Mouse (Mus musculus) erythroblast, embryonic 14.5 days (primary cell): ENCODE results near the gene Crhr1. TPM values are rescaled to one million over a fixed set of nuclear protein-coding genes. Genes with fewer than 3 reads are reported as not detected.

Experiments used
- H3K27me3 ChIP-seq: 2 replicates; pipeline ENCODE4 v1.6.1; 2012; ENCODE audit warnings: inconsistent platforms; ENCODE audit not compliant: control insufficient read depth
- H3K36me3 ChIP-seq: 2 replicates; pipeline ENCODE4 v1.6.1; 2012; ENCODE audit warnings: mild to moderate bottlenecking, inconsistent platforms; ENCODE audit not compliant: control insufficient read depth
- H3K4me1 ChIP-seq: 2 replicates; pipeline ENCODE4 v1.6.1; 2012; ENCODE audit warnings: inconsistent platforms; ENCODE audit not compliant: control insufficient read depth
- H3K4me3 ChIP-seq: replicated peaks from 2 replicates; pipeline ENCODE3; 2012; ENCODE audit warnings: moderate library complexity, mild to moderate bottlenecking, inconsistent platforms
- H3K9me3 ChIP-seq: 2 replicates; pipeline ENCODE4 v1.6.1; 2012; ENCODE audit warnings: low read length, inconsistent platforms, mixed read lengths; ENCODE audit not compliant: control insufficient read depth
- GATA1 ChIP-seq: IDR thresholded peaks from 2 replicates; pipeline ENCODE4 v1.6.1; 2012; ENCODE audit warnings: low read length, inconsistent platforms, mixed read lengths
- TAL1 ChIP-seq: IDR thresholded peaks from 3 replicates; pipeline ENCODE4 v1.6.1; 2012; ENCODE audit warnings: low read length, inconsistent platforms, mixed read lengths
- polyA plus RNA-seq: library from polyadenylated mRNA; stranded (reverse); fragments of >175 nt; gene quantifications from 2 replicates; pipeline ENCODE4 v1.2.3, GENCODE M21; 2012

Gene Crhr1
- polyA plus RNA-seq, 1 experiment: not detected

DNA sequence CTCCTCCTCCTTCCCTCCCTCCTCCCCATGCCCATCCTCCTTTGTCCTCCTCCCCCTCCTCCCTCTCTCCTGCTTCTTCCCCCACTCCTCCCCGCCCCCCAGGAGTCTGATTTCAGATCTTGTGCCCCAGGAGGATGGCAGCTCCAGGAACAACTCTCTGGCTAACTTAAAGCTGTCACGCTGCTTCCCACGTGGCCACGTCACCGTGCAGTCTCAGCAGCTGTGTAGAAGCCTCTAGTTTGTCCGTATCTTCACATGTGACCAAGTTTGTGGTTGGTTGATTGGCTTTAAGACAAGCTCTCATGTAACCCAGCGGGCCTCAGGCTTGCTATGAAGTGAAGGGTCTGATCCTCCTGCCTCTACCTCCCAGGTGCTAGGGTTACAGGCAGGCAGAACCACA, 46.2 kb downstream of the Crhr1 start:
- H3K36me3 ChIP-seq: no peaks in the 10 kb centered on the region
- H3K27me3 ChIP-seq: no peaks in the 10 kb centered on the region
- no peaks in the 10 kb centered on the region for H3K4me1 ChIP-seq
- H3K4me3 ChIP-seq: no peak overlapping the region
- no peaks in the 10 kb centered on the region for H3K9me3 ChIP-seq
- TF ChIP-seq TAL1 (no peak), GATA1 (no peak)

DNA sequence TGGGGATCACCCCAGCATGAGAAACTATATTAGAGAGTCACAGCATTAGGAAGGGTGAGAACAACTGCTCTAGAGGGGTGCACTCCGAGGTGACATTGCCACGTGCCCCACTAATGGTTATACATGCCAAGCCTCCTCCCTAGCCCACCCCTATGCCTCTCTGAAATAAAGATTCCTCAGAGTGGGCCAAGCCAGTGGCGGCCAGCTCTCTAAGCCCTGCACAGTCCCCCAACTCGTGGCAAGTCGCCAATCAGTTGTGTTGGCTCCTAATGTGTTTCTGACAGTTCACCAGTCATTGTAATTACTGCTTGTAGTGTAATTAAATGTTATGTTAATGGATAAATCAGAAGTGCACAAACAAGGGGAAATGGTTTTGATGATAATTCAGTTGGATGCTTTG, 47.1 kb downstream of the Crhr1 start:
- Histone ChIP-seq H3K36me3 (no peaks in the 10 kb centered on the region), H3K4me1 (no peaks in the 10 kb centered on the region), H3K4me3 (no peak overlapping the region), H3K27me3 (no peaks in the 10 kb centered on the region), H3K9me3 (no peaks in the 10 kb centered on the region)
- TF ChIP-seq TAL1 (no peak), GATA1 (no peak)

DNA sequence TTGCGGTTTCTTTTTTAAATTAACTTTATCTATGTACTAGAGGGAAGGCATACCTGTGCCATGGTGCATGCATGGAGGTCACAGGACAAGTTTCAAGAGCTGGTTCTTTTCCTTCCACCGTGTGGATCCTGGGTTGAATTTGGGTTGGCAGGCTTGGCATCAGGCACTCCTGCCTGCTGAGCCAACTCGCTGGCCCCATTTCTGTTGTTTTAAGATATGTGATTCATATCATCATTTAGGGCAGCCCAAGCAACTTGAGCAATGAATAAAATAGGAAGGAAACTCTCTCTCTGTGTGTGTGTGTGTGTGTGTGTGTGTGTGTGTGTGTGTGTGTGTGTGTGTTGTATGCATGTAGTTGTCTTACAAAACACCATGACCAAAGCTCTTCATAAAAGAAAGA, 49.5 kb downstream of the Crhr1 start:
- Histone ChIP-seq H3K4me3 (no peak overlapping the region), H3K4me1 (no peaks in the 10 kb centered on the region), H3K27me3 (no peaks in the 10 kb centered on the region), H3K9me3 (no peaks in the 10 kb centered on the region), H3K36me3 (no peaks in the 10 kb centered on the region)
- TF ChIP-seq GATA1 (no peak), TAL1 (no peak)

DNA sequence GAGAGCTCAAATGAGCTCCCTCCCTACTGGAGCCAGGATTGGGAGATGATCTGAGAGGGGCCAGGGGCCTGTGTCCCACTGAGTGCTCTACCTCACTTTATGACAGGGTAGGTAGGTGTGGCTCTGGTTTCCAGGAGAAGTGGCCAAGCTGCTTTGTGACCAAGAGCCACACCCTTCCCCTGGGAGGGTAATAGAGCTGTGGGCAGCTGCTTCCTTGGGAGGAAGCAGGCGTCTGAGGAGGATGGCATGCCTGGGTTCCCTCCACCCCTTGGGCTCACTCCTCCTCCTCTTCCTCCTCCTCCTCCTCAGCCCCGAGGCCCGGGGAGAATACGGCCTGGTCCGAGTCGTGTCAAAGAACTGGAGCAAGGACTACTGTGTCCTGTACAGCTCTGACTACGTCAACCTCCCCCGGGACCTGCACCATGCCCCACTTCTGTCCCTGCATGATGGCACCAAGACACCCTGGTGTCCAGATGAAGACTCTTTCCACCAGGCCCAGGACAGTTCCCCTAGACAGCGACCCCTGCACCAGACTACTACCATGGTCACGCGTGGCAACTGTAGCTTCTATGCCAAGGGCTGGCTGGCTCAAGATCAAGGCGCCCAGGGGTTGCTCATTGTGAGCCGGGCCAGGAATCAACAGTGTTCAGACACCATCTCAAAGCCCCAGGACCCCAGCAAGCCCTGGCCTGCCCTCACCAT, 53.6 kb downstream of the Crhr1 start, which contains the start of gene Sppl2c:
Gene Sppl2c, plus strand, starts transcription at position 193 of the 702 bp plus-strand sequence.
- no peaks in the 10 kb centered on the region for H3K9me3 ChIP-seq
- no peak for TF ChIP-seq TAL1

DNA sequence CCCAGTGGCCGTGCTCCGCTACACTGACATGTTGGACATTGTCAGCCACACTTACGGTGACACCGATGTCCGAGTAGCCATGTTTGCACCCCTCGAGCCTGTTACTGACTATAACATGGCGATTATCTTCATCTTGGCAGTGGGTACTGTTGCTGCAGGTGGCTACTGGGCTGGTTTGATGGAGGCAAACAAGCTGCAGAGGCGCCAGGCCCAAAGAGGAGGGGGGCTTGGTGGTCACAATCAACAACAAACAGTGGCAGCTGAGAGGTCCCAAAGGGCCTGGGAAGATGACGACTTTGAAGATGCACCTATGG, 54.1 kb downstream of the Crhr1 start:
- Histone ChIP-seq H3K36me3 (no peaks in the 10 kb centered on the region), H3K4me3 (no peak overlapping the region), H3K4me1 (no peaks in the 10 kb centered on the region), H3K27me3 (no peaks in the 10 kb centered on the region), H3K9me3 (no peaks in the 10 kb centered on the region)
- TF ChIP-seq GATA1 (no peak), TAL1 (no peak)

More for the DNA sequence above, 53.6 kb downstream of the Crhr1 start, which contains the start of gene Sppl2c:
- Histone ChIP-seq H3K4me3 (no peak within 1 kb of the TSS), H3K4me1 (no peaks in the 10 kb centered on the region), H3K27me3 (no peaks in the 10 kb centered on the region), H3K36me3 (no peaks in the 10 kb centered on the region)

DNA sequence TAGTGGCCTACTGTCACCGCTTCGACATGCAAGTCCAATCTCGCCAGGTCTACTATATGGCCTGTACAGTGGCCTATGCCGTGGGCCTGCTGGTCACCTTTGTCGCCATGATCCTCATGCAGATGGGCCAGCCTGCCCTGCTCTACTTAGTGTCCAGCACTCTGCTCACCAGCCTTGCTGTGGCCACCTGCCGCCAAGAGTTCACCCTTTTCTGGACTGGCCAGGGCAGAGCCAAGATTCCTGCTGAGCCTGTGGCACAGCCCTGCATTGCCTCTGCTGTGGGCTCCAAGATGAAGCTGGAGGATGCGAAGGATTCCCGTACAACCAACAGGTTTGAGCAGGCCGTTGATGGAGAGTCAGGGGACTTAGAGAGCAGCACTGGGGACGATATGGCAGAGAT, 55.1 kb downstream of the Crhr1 start:
- H3K4me1 ChIP-seq: no peaks in the 10 kb centered on the region
- no peak overlapping the region for H3K4me3 ChIP-seq
- H3K9me3 ChIP-seq: no peaks in the 10 kb centered on the region
- H3K27me3 ChIP-seq: no peaks in the 10 kb centered on the region
- H3K36me3 ChIP-seq: no peaks in the 10 kb centered on the region
- TF ChIP-seq TAL1: no peak

DNA sequence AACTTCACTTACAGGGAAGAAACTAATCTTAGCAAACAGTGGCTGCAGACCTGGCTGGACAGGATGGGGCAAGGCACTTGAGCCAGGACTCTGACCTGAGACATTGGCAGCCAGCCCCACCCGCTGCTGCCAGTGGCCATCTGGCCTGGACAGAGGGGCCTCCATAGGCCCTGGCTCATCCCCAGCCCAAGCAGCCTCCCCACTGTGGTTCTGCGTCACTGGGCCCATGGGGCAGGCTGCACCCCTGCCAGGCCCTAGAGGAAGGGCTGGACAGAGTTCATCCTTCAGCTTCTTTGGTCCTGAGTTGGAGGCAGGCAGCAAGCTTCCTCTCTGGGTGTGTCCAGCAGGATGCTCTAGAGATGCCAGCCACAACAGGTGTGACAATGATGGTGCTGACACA, 57.4 kb downstream of the Crhr1 start:
- Histone ChIP-seq H3K36me3 (no peaks in the 10 kb centered on the region), H3K27me3 (no peaks in the 10 kb centered on the region), H3K4me1 (no peaks in the 10 kb centered on the region), H3K9me3 (no peaks in the 10 kb centered on the region), H3K4me3 (no peak overlapping the region)
- TF ChIP-seq TAL1: no peak
- TF ChIP-seq GATA1: no peak

DNA sequence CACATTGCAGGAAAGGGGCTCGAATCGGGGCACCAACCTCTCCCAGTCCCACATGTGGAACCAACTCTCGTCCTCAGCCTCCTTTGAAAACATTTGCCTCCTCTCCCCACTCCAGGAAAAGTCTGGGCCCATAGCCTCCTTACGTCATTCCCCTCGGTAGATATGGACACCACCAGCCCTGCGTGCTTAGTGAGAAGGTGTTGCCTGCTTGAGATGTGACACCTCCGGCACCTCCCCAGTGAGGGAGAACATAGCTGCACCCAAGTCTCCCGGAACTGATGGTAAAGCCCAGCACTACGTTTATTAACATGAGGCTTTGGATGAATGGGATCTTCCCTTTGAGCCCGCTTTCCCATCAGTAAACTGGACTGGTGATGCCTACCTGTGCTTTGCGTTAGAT, 62.7 kb downstream of the Crhr1 start:
- no peak for TF ChIP-seq TAL1
- TF ChIP-seq GATA1: no peak
- no peak overlapping the region for H3K4me3 ChIP-seq
- H3K9me3 ChIP-seq: no peaks in the 10 kb centered on the region
- H3K4me1 ChIP-seq: no peaks in the 10 kb centered on the region
- H3K27me3 ChIP-seq: no peaks in the 10 kb centered on the region; the same call in none of the 2 replicates
- H3K36me3 ChIP-seq: no peaks in the 10 kb centered on the region

DNA sequence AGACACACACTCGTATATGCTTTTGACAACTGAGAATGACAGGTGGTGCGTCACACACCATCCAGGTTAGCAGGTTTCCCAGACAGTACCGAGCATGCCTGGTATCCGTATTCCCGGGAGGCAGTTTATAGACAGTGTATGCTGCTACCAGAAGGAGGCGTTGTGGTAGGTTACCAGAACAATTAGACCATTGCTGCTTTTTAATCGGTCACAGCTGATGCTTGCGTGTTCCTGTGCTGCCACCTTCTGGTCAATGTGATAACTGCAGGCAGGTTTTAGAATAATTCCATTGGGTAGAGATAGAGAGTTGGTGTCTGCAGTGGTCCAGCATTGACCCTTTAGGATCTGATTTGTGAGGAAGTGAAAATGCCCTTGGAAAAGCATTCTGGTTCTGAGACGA, 63.1 kb downstream of the Crhr1 start:
- Histone ChIP-seq H3K9me3 (no peaks in the 10 kb centered on the region), H3K4me1 (no peaks in the 10 kb centered on the region), H3K27me3 (no peaks in the 10 kb centered on the region; the same call in none of the 2 replicates), H3K36me3 (no peaks in the 10 kb centered on the region), H3K4me3 (no peak overlapping the region)
- no peak for TF ChIP-seq GATA1
- TF ChIP-seq TAL1: no peak

DNA sequence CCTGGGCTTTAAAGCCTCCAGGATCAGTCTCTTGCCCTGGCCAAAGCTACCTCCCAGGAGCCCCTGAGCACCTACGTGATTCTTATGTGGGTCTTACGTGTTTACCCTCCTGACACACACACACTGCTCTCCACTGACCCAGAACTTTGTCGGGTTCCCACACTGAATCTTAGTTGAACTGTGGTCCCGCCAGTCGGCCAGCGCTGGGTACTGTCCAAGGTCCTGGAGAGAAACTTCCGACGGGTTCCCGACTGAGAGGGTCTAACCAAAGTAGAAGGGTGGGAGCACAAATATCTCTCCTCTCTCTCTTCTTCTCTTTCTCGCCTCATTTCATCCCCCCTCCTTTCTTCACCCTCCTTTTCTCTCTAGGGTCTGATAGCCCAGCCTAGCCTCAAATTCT, 65.2 kb downstream of the Crhr1 start:
- no peaks in the 10 kb centered on the region for H3K9me3 ChIP-seq
- no peaks in the 10 kb centered on the region for H3K36me3 ChIP-seq
- H3K4me3 ChIP-seq: no peak overlapping the region
- TF ChIP-seq TAL1: no peak
- TF ChIP-seq GATA1: no peak
- no peaks in the 10 kb centered on the region; the same call in none of the 2 replicates for H3K27me3 ChIP-seq
- no peaks in the 10 kb centered on the region for H3K4me1 ChIP-seq
